Mouse (Mus musculus): ENCODE data around the gene Hs3st2. TPM values are rescaled to one million over a fixed set of nuclear protein-coding genes. Genes with fewer than 3 reads are reported as not detected.

Hs3st2 gene
- total RNA-seq, 1 experiment, result not detected

- Histone ChIP-seq H3K4me1 (ENCODE audit: control insufficient read depth in 2 of 2, insufficient read depth in 2 of 2, low read length in 2 of 2, poor library complexity in 1 of 2) (no peaks in the 10 kb centered on the region; a peak in 1 of 4 replicates), H3K9me3 (ENCODE audit: control insufficient read depth, insufficient read depth, low read depth, low read length) (no peaks in the 10 kb centered on the region), H3K4me3 (ENCODE audit: insufficient read depth in 1 of 2, low read depth in 1 of 2, low read length in 2 of 2, poor library complexity in 1 of 2, severe bottlenecking in 1 of 2) (peak overlapping the region; percentile 56), H3K9ac (ENCODE audit: insufficient read depth, low read depth, low read length, poor library complexity, severe bottlenecking) (no peak overlapping the region), H3K36me3 (ENCODE audit: control insufficient read depth, insufficient read depth, low read length, poor library complexity, severe bottlenecking) (no peaks in the 10 kb centered on the region), H3K27ac (ENCODE audit: insufficient read depth, low read depth, low read length, poor library complexity, severe bottlenecking) (no peak overlapping the region)
- TF ChIP-seq MAFK (IDR thresholded peaks at IDR 0.05; ENCODE audit: insufficient read depth, low read depth, low read length), result no peak
- TF ChIP-seq HCFC1 (IDR thresholded peaks at IDR 0.05; ENCODE audit: borderline replicate concordance, insufficient read depth, low read length), result no peak
- no peak for TF ChIP-seq ZC3H11A (IDR thresholded peaks at IDR 0.05; ENCODE audit: borderline replicate concordance, low read depth, low read length)
- TF ChIP-seq ZNF384 (IDR thresholded peaks at IDR 0.05; ENCODE audit: low read depth, low read length), result no peak
- DNase-seq (ENCODE audit: low read depth, low spot score), result no peak
- in situ Hi-C loops (cut with MboI; ENCODE audit: low sequenced_read_pairs in 2 of 2, unreplicated experiment in 2 of 2), result no loop called here
Measured at GRCm38 (mm10) chr7:121391984-121392739, 503 bp downstream of the Hs3st2 start.

- in situ Hi-C loops (cut with MboI; ENCODE audit: low sequenced_read_pairs in 2 of 2, unreplicated experiment in 2 of 2), result no loop called here
- no peak overlapping the region for H3K9ac ChIP-seq (ENCODE audit: insufficient read depth, low read depth, low read length, poor library complexity, severe bottlenecking)
- TF ChIP-seq ZNF384 (IDR thresholded peaks at IDR 0.05; ENCODE audit: low read depth, low read length) (no peak), HCFC1 (IDR thresholded peaks at IDR 0.05; ENCODE audit: borderline replicate concordance, insufficient read depth, low read length) (no peak), MAFK (IDR thresholded peaks at IDR 0.05; ENCODE audit: insufficient read depth, low read depth, low read length) (no peak), ZC3H11A (IDR thresholded peaks at IDR 0.05; ENCODE audit: borderline replicate concordance, low read depth, low read length) (no peak), CHD2 (IDR thresholded peaks at IDR 0.05; ENCODE audit: low read depth, low read length) (no peak)
- H3K27ac ChIP-seq (ENCODE audit: insufficient read depth, low read depth, low read length, poor library complexity, severe bottlenecking), result no peak overlapping the region
- H3K36me3 ChIP-seq (ENCODE audit: control insufficient read depth, insufficient read depth, low read length, poor library complexity, severe bottlenecking), result no peaks in the 10 kb centered on the region
- peak overlapping the region; percentile 56; a peak in 3 of 4 replicates for H3K4me3 ChIP-seq (ENCODE audit: insufficient read depth in 1 of 2, low read depth in 1 of 2, low read length in 2 of 2, poor library complexity in 1 of 2, severe bottlenecking in 1 of 2)
- no peaks in the 10 kb centered on the region; a peak in 1 of 4 replicates for H3K4me1 ChIP-seq (ENCODE audit: control insufficient read depth in 2 of 2, insufficient read depth in 2 of 2, low read length in 2 of 2, poor library complexity in 1 of 2)
- DNase-seq (ENCODE audit: low read depth, low spot score), result no peak
- no peaks in the 10 kb centered on the region for H3K9me3 ChIP-seq (ENCODE audit: control insufficient read depth, insufficient read depth, low read depth, low read length)
Measured at GRCm38 (mm10) chr7:121392740-121392993, 1.0 kb downstream of the Hs3st2 start.

GRCm38 (mm10) chr7:121393884-121394283 is 2.2 kb downstream of the Hs3st2 start:
- in situ Hi-C loops (cut with MboI; ENCODE audit: low sequenced_read_pairs in 2 of 2, unreplicated experiment in 2 of 2), result no loop called here
- H3K9ac ChIP-seq (ENCODE audit: insufficient read depth, low read depth, low read length, poor library complexity, severe bottlenecking), result no peak overlapping the region
- H3K36me3 ChIP-seq (ENCODE audit: control insufficient read depth, insufficient read depth, low read length, poor library complexity, severe bottlenecking), result no peaks in the 10 kb centered on the region
- H3K4me1 ChIP-seq (ENCODE audit: control insufficient read depth in 2 of 2, insufficient read depth in 2 of 2, low read length in 2 of 2, poor library complexity in 1 of 2), result no peaks in the 10 kb centered on the region; a peak in 1 of 4 replicates
- no peaks in the 10 kb centered on the region for H3K9me3 ChIP-seq (ENCODE audit: control insufficient read depth, insufficient read depth, low read depth, low read length)
- TF ChIP-seq HCFC1 (IDR thresholded peaks at IDR 0.05; ENCODE audit: borderline replicate concordance, insufficient read depth, low read length) (no peak), MAFK (IDR thresholded peaks at IDR 0.05; ENCODE audit: insufficient read depth, low read depth, low read length) (no peak), ZNF384 (IDR thresholded peaks at IDR 0.05; ENCODE audit: low read depth, low read length) (no peak), CHD2 (IDR thresholded peaks at IDR 0.05; ENCODE audit: low read depth, low read length) (no peak), ZC3H11A (IDR thresholded peaks at IDR 0.05; ENCODE audit: borderline replicate concordance, low read depth, low read length) (no peak)
- DNase-seq (ENCODE audit: low read depth, low spot score), result no peak
- no peak overlapping the region for H3K4me3 ChIP-seq (ENCODE audit: insufficient read depth in 1 of 2, low read depth in 1 of 2, low read length in 2 of 2, poor library complexity in 1 of 2, severe bottlenecking in 1 of 2)
- no peak overlapping the region for H3K27ac ChIP-seq (ENCODE audit: insufficient read depth, low read depth, low read length, poor library complexity, severe bottlenecking)

- in situ Hi-C loops (cut with MboI; ENCODE audit: low sequenced_read_pairs in 2 of 2, unreplicated experiment in 2 of 2), result no loop called here
- H3K9ac ChIP-seq (ENCODE audit: insufficient read depth, low read depth, low read length, poor library complexity, severe bottlenecking), result no peak overlapping the region
- no peak for TF ChIP-seq CHD2 (IDR thresholded peaks at IDR 0.05; ENCODE audit: low read depth, low read length)
- no peak for TF ChIP-seq MAFK (IDR thresholded peaks at IDR 0.05; ENCODE audit: insufficient read depth, low read depth, low read length)
- TF ChIP-seq ZC3H11A (IDR thresholded peaks at IDR 0.05; ENCODE audit: borderline replicate concordance, low read depth, low read length), result no peak
- no peak for TF ChIP-seq ZNF384 (IDR thresholded peaks at IDR 0.05; ENCODE audit: low read depth, low read length)
- TF ChIP-seq HCFC1 (IDR thresholded peaks at IDR 0.05; ENCODE audit: borderline replicate concordance, insufficient read depth, low read length), result no peak
- no peaks in the 10 kb centered on the region for H3K36me3 ChIP-seq (ENCODE audit: control insufficient read depth, insufficient read depth, low read length, poor library complexity, severe bottlenecking)
- H3K4me3 ChIP-seq (ENCODE audit: insufficient read depth in 1 of 2, low read depth in 1 of 2, low read length in 2 of 2, poor library complexity in 1 of 2, severe bottlenecking in 1 of 2), result no peak overlapping the region
- no peaks in the 10 kb centered on the region; a peak in 1 of 4 replicates for H3K4me1 ChIP-seq (ENCODE audit: control insufficient read depth in 2 of 2, insufficient read depth in 2 of 2, low read length in 2 of 2, poor library complexity in 1 of 2)
- H3K9me3 ChIP-seq (ENCODE audit: control insufficient read depth, insufficient read depth, low read depth, low read length), result no peaks in the 10 kb centered on the region
- no peak overlapping the region for H3K27ac ChIP-seq (ENCODE audit: insufficient read depth, low read depth, low read length, poor library complexity, severe bottlenecking)
- DNase-seq (ENCODE audit: low read depth, low spot score), result no peak
Measured at GRCm38 (mm10) chr7:121394875-121395274, 3.2 kb downstream of the Hs3st2 start.
